Mouse (Mus musculus) liver, adult 2 months (tissue): ENCODE measurements around the gene Dock3.

Source experiments
- CTCF ChIP-seq: fragments of 200-500 bp; IDR thresholded peaks from 2 replicates; pipeline ENCODE4 v1.5.1; 2011; ENCODE audit warnings: low read depth, low read length, control low read depth
- POLR2A ChIP-seq: fragments of 200-500 bp; IDR thresholded peaks from 2 replicates; pipeline ENCODE4 v1.6.1; 2011; ENCODE audit warnings: low read length, control low read depth; ENCODE audit not compliant: insufficient read depth; ENCODE audit errors: extremely low read depth

DNA sequence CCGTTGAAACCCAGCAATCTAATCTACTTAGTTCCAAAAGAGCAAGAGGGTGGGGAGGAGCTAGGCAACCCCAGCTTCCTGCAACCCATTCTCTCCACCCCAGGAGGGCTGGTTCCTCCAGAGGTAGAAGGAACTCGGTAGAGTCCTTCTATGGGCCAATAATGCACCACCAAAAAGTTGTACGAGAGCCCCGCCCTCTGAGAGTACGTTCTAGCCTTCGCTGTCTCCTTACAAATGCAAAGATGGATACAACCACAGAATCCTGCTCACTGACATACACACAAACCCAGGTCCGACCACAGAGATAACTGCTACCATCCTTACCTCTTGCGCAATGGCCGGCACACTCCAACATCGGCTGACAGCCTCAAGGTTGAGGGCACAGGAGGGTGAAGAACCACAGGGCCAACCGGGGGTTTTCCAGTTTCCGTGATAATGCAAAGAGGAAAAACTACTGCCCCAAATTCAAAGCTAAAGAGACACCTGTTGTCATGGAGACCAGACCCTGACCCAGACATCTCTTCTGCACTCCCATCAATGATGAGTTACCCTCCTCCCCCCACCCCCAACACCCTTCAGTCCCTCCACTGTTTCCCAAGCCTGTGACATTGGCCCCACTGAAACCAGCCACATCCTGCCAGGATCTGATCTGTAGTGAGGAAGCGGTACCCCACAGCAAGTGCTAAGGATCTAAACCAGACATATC is 48.8 kb upstream of the Dock3 start:
- TF ChIP-seq CTCF (no peak), POLR2A (no peak)
